Mouse (Mus musculus) kidney, adult 2 months (tissue): ENCODE measurements around the gene Hsf5. TPM values are rescaled to one million over a fixed set of nuclear protein-coding genes. Genes with fewer than 3 reads are reported as not detected.

Experiments used
- DNase-seq: peaks from one replicate; pipeline ENCODE4 v3.0.0; 2021
- H3K27ac ChIP-seq: fragments of 200-500 bp; 2 replicates; pipeline ENCODE4 v1.5.1; 2012; ENCODE audit warnings: low read depth, low read length, control low read depth, inconsistent platforms; ENCODE audit not compliant: insufficient read depth
- H3K27me3 ChIP-seq: fragments of 200-500 bp; replicated peaks from 2 replicates; pipeline ENCODE4 v1.6.1; 2012; ENCODE audit warnings: mild to moderate bottlenecking, moderate library complexity, low read length, inconsistent platforms; ENCODE audit not compliant: control insufficient read depth, insufficient read depth
- H3K36me3 ChIP-seq: fragments of 200-500 bp; 2 replicates; pipeline ENCODE4 v1.6.1; 2012; ENCODE audit warnings: mild to moderate bottlenecking, moderate library complexity, low read length, inconsistent platforms; ENCODE audit not compliant: control insufficient read depth, insufficient read depth
- H3K4me1 ChIP-seq: fragments of 200-500 bp; 2 replicates; pipeline ENCODE4 v1.6.1; 2011; ENCODE audit warnings: low read length; ENCODE audit not compliant: control insufficient read depth, insufficient read depth
- H3K4me3 ChIP-seq: fragments of 200-500 bp; 2 replicates; pipeline ENCODE4 v1.5.1; 2011; ENCODE audit warnings: mild to moderate bottlenecking, low read depth, low read length, control low read depth; ENCODE audit not compliant: insufficient read depth
- CTCF ChIP-seq: fragments of 200-500 bp; conservative IDR thresholded peaks from 2 replicates; pipeline ENCODE4 v1.5.1; 2011; ENCODE audit warnings: low read depth, mild to moderate bottlenecking, control low read depth, low read length, moderate library complexity, mixed read lengths; ENCODE audit not compliant: insufficient read depth, insufficient read length
- POLR2A ChIP-seq: fragments of 200-500 bp; IDR thresholded peaks from one replicate; pipeline ENCODE4 v1.6.1; 2011; ENCODE audit warnings: low read depth, low read length, control low read depth
- WGBS: fragments of 180-500 bp; shearing (Covaris S2); methylation state at CpG from one replicate; pipeline ENCODE4 v1.1.7; 2018; 5-methylcytosine and 5-hydroxymethylcytosine counted together
- polyA plus RNA-seq: library from polyadenylated mRNA; depleted of rRNA; stranded (reverse); fragments of >200 nt; gene quantifications from 2 replicates; pipeline ENCODE4 v1.2.3, GENCODE M21; 2012

Hsf5 gene
- polyA plus RNA-seq, 1 experiment, result 0.05 TPM

- no peaks in the 10 kb centered on the region for H3K36me3 ChIP-seq
- TF ChIP-seq POLR2A (no peak), CTCF (no peak)
- peak; percentile 85 for DNase-seq
- no peak overlapping the region; the same call in 1 of the 2 replicates for H3K4me3 ChIP-seq
- peak overlapping the region; percentile 15; the same call in 1 of the 2 replicates for H3K27ac ChIP-seq
- H3K27me3 ChIP-seq, result no peaks in the 10 kb centered on the region
- H3K4me1 ChIP-seq, result peaks cover 12% of the 10 kb centered on the region
- WGBS, result 3% methylated on average over 7 of the region's 7 CpGs
These were observed 72.4 kb downstream of the Hsf5 start for GRCm38 (mm10) chr11:87689402-87689808.

- WGBS, result 42% methylated on average over 16 of the region's 16 CpGs
- H3K4me3 ChIP-seq, result no peak overlapping the region
- peak overlapping the region; percentile 35; the same call in 1 of the 2 replicates for H3K27ac ChIP-seq
These were observed 73.2 kb downstream of the Hsf5 start for GRCm38 (mm10) chr11:87690054-87690740.

GRCm38 (mm10) chr11:87697131-87697682 lies 80.2 kb downstream of the Hsf5 start:
- Histone ChIP-seq H3K4me3 (no peak overlapping the region), H3K27ac (no peak overlapping the region)

More at GRCm38 (mm10) chr11:87690054-87690740, 73.2 kb downstream of the Hsf5 start:
- DNase-seq, result peak; percentile 12
- TF ChIP-seq POLR2A, result no peak
- TF ChIP-seq CTCF, result no peak
- H3K4me1 ChIP-seq, result peaks cover 12% of the 10 kb centered on the region
- no peaks in the 10 kb centered on the region for H3K27me3 ChIP-seq
- no peaks in the 10 kb centered on the region for H3K36me3 ChIP-seq

GRCm38 (mm10) chr11:87698126-87698525 lies 81.2 kb downstream of the Hsf5 start:
- WGBS, result 82% methylated on average over 4 of the region's 4 CpGs
- H3K4me3 ChIP-seq, result no peak overlapping the region
- H3K36me3 ChIP-seq, result no peaks in the 10 kb centered on the region
- TF ChIP-seq CTCF (no peak), POLR2A (no peak)
- H3K4me1 ChIP-seq, result no peaks in the 10 kb centered on the region; the same call in 1 of the 2 replicates
- no peaks in the 10 kb centered on the region for H3K27me3 ChIP-seq
- DNase-seq, result no peak
- H3K27ac ChIP-seq, result no peak overlapping the region

More at GRCm38 (mm10) chr11:87697131-87697682, 80.2 kb downstream of the Hsf5 start:
- DNase-seq, result no peak
- TF ChIP-seq POLR2A, result no peak
- no peak for TF ChIP-seq CTCF
- Histone ChIP-seq H3K27me3 (no peaks in the 10 kb centered on the region), H3K36me3 (no peaks in the 10 kb centered on the region), H3K4me1 (no peaks in the 10 kb centered on the region; the same call in 1 of the 2 replicates)
- 57% methylated on average over 14 of the region's 14 CpGs for WGBS

GRCm38 (mm10) chr11:87701108-87701507 lies 84.1 kb downstream of the Hsf5 start:
- no peak overlapping the region for H3K27ac ChIP-seq
- 81% methylated on average over 6 of the region's 6 CpGs for WGBS

GRCm38 (mm10) chr11:87701877-87702620 lies 85.1 kb downstream of the Hsf5 start:
- Histone ChIP-seq H3K4me3 (no peak overlapping the region), H3K36me3 (no peaks in the 10 kb centered on the region), H3K27me3 (no peaks in the 10 kb centered on the region), H3K4me1 (peaks cover 4% of the 10 kb centered on the region; the same call in 1 of the 2 replicates), H3K27ac (no peak overlapping the region)
- TF ChIP-seq POLR2A (no peak), CTCF (no peak)
- DNase-seq, result peak; percentile 52
- WGBS, result 64% methylated on average over 14 of the region's 14 CpGs

More at GRCm38 (mm10) chr11:87701108-87701507, 84.1 kb downstream of the Hsf5 start:
- Histone ChIP-seq H3K36me3 (no peaks in the 10 kb centered on the region), H3K4me3 (no peak overlapping the region), H3K4me1 (peaks cover 4% of the 10 kb centered on the region; the same call in 1 of the 2 replicates), H3K27me3 (no peaks in the 10 kb centered on the region)
- no peak for TF ChIP-seq POLR2A
- TF ChIP-seq CTCF, result no peak
- no peak for DNase-seq
